Mouse (Mus musculus): ENCODE data around the gene Nptxr. TPM values are rescaled to one million over a fixed set of nuclear protein-coding genes. Genes with fewer than 3 reads are reported as not detected.

Gene Nptxr
- polyA plus RNA-seq, 1 experiment from 2014 or later = 1.8 TPM

- 90% methylated on average over 21 of the region's 21 CpGs for WGBS
- no peaks in the 10 kb centered on the region for H3K36me3 ChIP-seq (replicated peaks)
- no peaks in the 10 kb centered on the region for H3K9me3 ChIP-seq
- H3K27ac ChIP-seq (replicated peaks) = no peak overlapping the region
- no peak for DNase-seq (ENCODE audit: low spot score)
- H3K27me3 ChIP-seq (replicated peaks; ENCODE audit: low read depth, poor library complexity, severe bottlenecking) = no peaks in the 10 kb centered on the region
- peaks cover 29% of the 10 kb centered on the region for H3K4me1 ChIP-seq
- H3K4me3 ChIP-seq = no peak overlapping the region
Measured at GRCm38 (mm10) chr15:79770629-79771240, 33.8 kb downstream of the Nptxr start.

- Histone ChIP-seq H3K4me3 (no peak overlapping the region), H3K27me3 (replicated peaks; ENCODE audit: low read depth, poor library complexity, severe bottlenecking) (no peaks in the 10 kb centered on the region), H3K36me3 (replicated peaks) (peaks cover 23% of the 10 kb centered on the region), H3K4me1 (peaks cover 13% of the 10 kb centered on the region), H3K9me3 (no peaks in the 10 kb centered on the region), H3K27ac (replicated peaks) (no peak overlapping the region)
- 72% methylated on average over 6 of the region's 6 CpGs for WGBS
- no peak for DNase-seq (ENCODE audit: low spot score)
Measured at GRCm38 (mm10) chr15:79768302-79768701, 36.3 kb downstream of the Nptxr start.

- no peaks in the 10 kb centered on the region for H3K9me3 ChIP-seq
- peaks cover 31% of the 10 kb centered on the region for H3K36me3 ChIP-seq (replicated peaks)
- H3K4me1 ChIP-seq = peaks cover 6% of the 10 kb centered on the region; the same call in 1 of the 2 replicates
- WGBS = 92% methylated on average over 16 of the region's 16 CpGs
- H3K27me3 ChIP-seq (replicated peaks; ENCODE audit: low read depth, poor library complexity, severe bottlenecking) = no peaks in the 10 kb centered on the region
- no peak overlapping the region for H3K27ac ChIP-seq (replicated peaks)
- no peak for DNase-seq (ENCODE audit: low spot score)
- H3K4me3 ChIP-seq = no peak overlapping the region
Measured at GRCm38 (mm10) chr15:79767327-79767961, 37.1 kb downstream of the Nptxr start.

- peaks cover 6% of the 10 kb centered on the region; the same call in 1 of the 2 replicates for H3K4me1 ChIP-seq
- peaks cover 40% of the 10 kb centered on the region for H3K36me3 ChIP-seq (replicated peaks)
- no peaks in the 10 kb centered on the region for H3K27me3 ChIP-seq (replicated peaks; ENCODE audit: low read depth, poor library complexity, severe bottlenecking)
- no peak for DNase-seq (ENCODE audit: low spot score)
- H3K9me3 ChIP-seq = no peaks in the 10 kb centered on the region
- WGBS = 89% methylated on average over 10 of the region's 10 CpGs
- H3K27ac ChIP-seq (replicated peaks) = no peak overlapping the region
- H3K4me3 ChIP-seq = no peak overlapping the region
Measured at GRCm38 (mm10) chr15:79766586-79767071, 37.9 kb downstream of the Nptxr start.

GRCm38 (mm10) chr15:79766168-79766567 is 38.4 kb downstream of the Nptxr start:
- Histone ChIP-seq H3K4me3 (no peak overlapping the region), H3K36me3 (replicated peaks) (peaks cover 42% of the 10 kb centered on the region), H3K4me1 (peaks cover 6% of the 10 kb centered on the region; the same call in 1 of the 2 replicates), H3K27me3 (replicated peaks; ENCODE audit: low read depth, poor library complexity, severe bottlenecking) (no peaks in the 10 kb centered on the region), H3K9me3 (no peaks in the 10 kb centered on the region), H3K27ac (replicated peaks) (no peak overlapping the region)
- DNase-seq (ENCODE audit: low spot score) = no peak
- WGBS = 73% methylated on average over 10 of the region's 10 CpGs

- DNase-seq (ENCODE audit: low spot score) = no peak
- WGBS = 80% methylated on average over 2 of the region's 2 CpGs
- Histone ChIP-seq H3K4me1 (peaks cover 6% of the 10 kb centered on the region; the same call in 1 of the 2 replicates), H3K4me3 (no peak overlapping the region), H3K9me3 (no peaks in the 10 kb centered on the region), H3K27me3 (replicated peaks; ENCODE audit: low read depth, poor library complexity, severe bottlenecking) (no peaks in the 10 kb centered on the region), H3K27ac (replicated peaks) (no peak overlapping the region), H3K36me3 (replicated peaks) (peaks cover 49% of the 10 kb centered on the region)
Measured at GRCm38 (mm10) chr15:79765361-79765760, 39.2 kb downstream of the Nptxr start.

GRCm38 (mm10) chr15:79764539-79765267 is 39.9 kb downstream of the Nptxr start:
- Histone ChIP-seq H3K4me1 (peaks cover 6% of the 10 kb centered on the region; the same call in 1 of the 2 replicates), H3K36me3 (replicated peaks) (peaks cover 49% of the 10 kb centered on the region), H3K4me3 (no peak overlapping the region), H3K9me3 (no peaks in the 10 kb centered on the region), H3K27ac (replicated peaks) (no peak overlapping the region), H3K27me3 (replicated peaks; ENCODE audit: low read depth, poor library complexity, severe bottlenecking) (no peaks in the 10 kb centered on the region)
- WGBS = 88% methylated on average over 11 of the region's 11 CpGs
- no peak for DNase-seq (ENCODE audit: low spot score)

GRCm38 (mm10) chr15:79763601-79764246 is 40.8 kb downstream of the Nptxr start:
- DNase-seq (ENCODE audit: low spot score) = no peak
- Histone ChIP-seq H3K4me1 (peaks cover 6% of the 10 kb centered on the region; the same call in 1 of the 2 replicates), H3K36me3 (replicated peaks) (peaks cover 49% of the 10 kb centered on the region), H3K9me3 (no peaks in the 10 kb centered on the region), H3K27ac (replicated peaks) (no peak overlapping the region), H3K4me3 (no peak overlapping the region), H3K27me3 (replicated peaks; ENCODE audit: low read depth, poor library complexity, severe bottlenecking) (no peaks in the 10 kb centered on the region)
- 93% methylated on average over 7 of the region's 7 CpGs for WGBS

GRCm38 (mm10) chr15:79763001-79763400 is 41.6 kb downstream of the Nptxr start:
- H3K36me3 ChIP-seq (replicated peaks) = peaks cover 49% of the 10 kb centered on the region

GRCm38 (mm10) chr15:79760956-79761355 is 43.6 kb downstream of the Nptxr start:
- peaks cover 49% of the 10 kb centered on the region for H3K36me3 ChIP-seq (replicated peaks)
- no peaks in the 10 kb centered on the region for H3K9me3 ChIP-seq
- DNase-seq (ENCODE audit: low spot score) = no peak
- no peaks in the 10 kb centered on the region for H3K27me3 ChIP-seq (replicated peaks; ENCODE audit: low read depth, poor library complexity, severe bottlenecking)
- peaks cover 8% of the 10 kb centered on the region for H3K4me1 ChIP-seq
- WGBS = 89% methylated on average over 6 of the region's 6 CpGs
- no peak overlapping the region for H3K27ac ChIP-seq (replicated peaks)
- no peak overlapping the region for H3K4me3 ChIP-seq

More at GRCm38 (mm10) chr15:79763001-79763400, 41.6 kb downstream of the Nptxr start:
- no peak for DNase-seq (ENCODE audit: low spot score)
- Histone ChIP-seq H3K4me1 (peaks cover 4% of the 10 kb centered on the region; the same call in 1 of the 2 replicates), H3K27ac (replicated peaks) (no peak overlapping the region), H3K27me3 (replicated peaks; ENCODE audit: low read depth, poor library complexity, severe bottlenecking) (no peaks in the 10 kb centered on the region), H3K4me3 (no peak overlapping the region), H3K9me3 (no peaks in the 10 kb centered on the region)
- WGBS = 90% methylated on average over 9 of the region's 9 CpGs

GRCm38 (mm10) chr15:79757118-79757517 is 47.4 kb downstream of the Nptxr start:
- H3K27ac ChIP-seq (replicated peaks) = no peak overlapping the region
- peaks cover 17% of the 10 kb centered on the region for H3K4me1 ChIP-seq
- DNase-seq (ENCODE audit: low spot score) = no peak
- H3K36me3 ChIP-seq (replicated peaks) = peaks cover 14% of the 10 kb centered on the region
- no peaks in the 10 kb centered on the region for H3K9me3 ChIP-seq
- H3K4me3 ChIP-seq = no peak overlapping the region
- H3K27me3 ChIP-seq (replicated peaks; ENCODE audit: low read depth, poor library complexity, severe bottlenecking) = no peaks in the 10 kb centered on the region
- WGBS = 94% methylated on average over 3 of the region's 3 CpGs

- Histone ChIP-seq H3K9me3 (no peaks in the 10 kb centered on the region), H3K27ac (replicated peaks) (peak overlapping the region; percentile 41), H3K4me3 (no peak overlapping the region), H3K4me1 (peaks cover 17% of the 10 kb centered on the region), H3K36me3 (replicated peaks) (peaks cover 6% of the 10 kb centered on the region; the same call in 1 of the 2 replicates), H3K27me3 (replicated peaks; ENCODE audit: low read depth, poor library complexity, severe bottlenecking) (no peaks in the 10 kb centered on the region)
- DNase-seq (ENCODE audit: low spot score) = no peak
- WGBS = 75% methylated on average over 8 of the region's 8 CpGs
Measured at GRCm38 (mm10) chr15:79755977-79756625, 48.5 kb downstream of the Nptxr start.

Data from embryonic facial prominence, embryonic 10.5 days (tissue).